8 mouse cellular contexts compared by ENCODE assay signal in the genomic region with DNA sequence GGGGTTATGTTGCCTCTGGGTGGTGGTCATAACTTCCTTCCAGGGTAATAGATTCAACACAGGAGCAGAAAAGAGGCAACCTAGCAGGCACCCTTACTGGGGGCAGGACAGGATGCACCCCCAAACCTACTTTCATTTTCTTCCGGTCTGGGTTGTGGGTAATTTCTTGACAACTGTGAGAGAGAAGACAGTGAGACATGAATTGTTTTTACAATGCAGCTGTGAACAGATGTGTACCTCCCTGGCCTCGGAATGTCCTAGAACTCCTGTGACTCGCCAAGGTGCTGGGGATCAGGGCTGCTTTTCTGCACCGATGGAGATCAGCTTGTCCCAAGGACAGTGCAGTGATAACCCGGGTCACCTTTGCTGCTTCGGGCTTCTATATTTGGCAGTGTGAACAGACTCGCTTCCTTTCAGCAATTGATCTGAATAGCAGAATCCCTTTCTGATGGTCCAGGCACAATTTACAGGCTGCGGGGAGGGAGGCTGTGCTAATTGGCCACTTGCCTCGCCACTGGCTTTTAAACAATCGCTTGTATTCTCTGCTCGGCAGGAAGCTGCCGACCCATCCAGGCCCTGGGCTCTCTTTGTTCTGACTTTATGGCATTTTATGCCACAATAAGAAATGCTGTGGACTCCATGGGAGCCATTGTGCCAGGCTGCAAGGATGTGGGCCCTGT.
DNase-seq lines count a peak whose midpoint lies in the region; ATAC-seq and TF ChIP-seq lines count a peak whose summit lies in the region.

No protein-coding gene starts in this region.

- H3K4me3 ChIP-seq in forebrain, postnatal 0 days (ENCODE audit: low read depth, low read length) = peak overlapping the region; percentile 58
- H3K4me3 ChIP-seq in left cerebral cortex, adult 2 months = peak overlapping the region; percentile 74
- H3K4me3 ChIP-seq in myocyte = no peak overlapping the region

- H3ac ChIP-seq in myocyte (ENCODE audit: control insufficient read depth, insufficient read length) = no peak overlapping the region

- no peaks in the 10 kb centered on the region for H3K79me2 ChIP-seq in myocyte (ENCODE audit: control insufficient read depth, insufficient read depth)

- TF ChIP-seq CTCF in forebrain, postnatal 0 days (IDR thresholded peaks at IDR 0.05; ENCODE audit: low read depth) = no peak
- TF ChIP-seq CTCF in left cerebral cortex, adult 2 months (IDR thresholded peaks at IDR 0.05) = no peak

- peak overlapping the region; percentile 80 for H3K9ac ChIP-seq in forebrain, postnatal 0 days

- no peak for ATAC-seq in forebrain, postnatal 0 days
- ATAC-seq in erythroid progenitor cell, adult 5-6 weeks (replicated peaks; ENCODE audit: low FRiP score, poor library complexity, severe bottlenecking) = no peak

- 5% methylated on average over 12 of the region's 12 CpGs for WGBS in forebrain, postnatal 0 days

- peaks cover 18% of the 10 kb centered on the region for H3K4me1 ChIP-seq in forebrain, postnatal 0 days (ENCODE audit: insufficient read depth)

- no peaks in the 10 kb centered on the region for H3K9me3 ChIP-seq in forebrain, postnatal 0 days (ENCODE audit: low read length)

- H3K4me2 ChIP-seq in forebrain, postnatal 0 days (ENCODE audit: low read depth) = peak overlapping the region; percentile 69
- peak overlapping the region; percentile 98 for H3K4me2 ChIP-seq in myocyte (ENCODE audit: low read depth)

- H3K27ac ChIP-seq in forebrain, postnatal 0 days (ENCODE audit: low read depth, low read length) = peak overlapping the region; percentile 88
- peak overlapping the region; percentile 90 for H3K27ac ChIP-seq in left cerebral cortex, adult 2 months

- intact Hi-C loops in left cerebral cortex, adult 2 months (cut with DNase I) = loop anchor here (2.0 to 5.0 kb wide), 3 partner anchors 58 to 548 kb away; no protein-coding TSS in a partner anchor

- H3K36me3 ChIP-seq in forebrain, postnatal 0 days (ENCODE audit: insufficient read depth) = no peaks in the 10 kb centered on the region
- H3K36me3 ChIP-seq in myocyte (ENCODE audit: control insufficient read depth, insufficient read depth) = no peaks in the 10 kb centered on the region

- no peak for TF ChIP-seq POLR2A in myocyte (IDR thresholded peaks at IDR 0.05; ENCODE audit: insufficient read length, low read depth)

- H3K27me3 ChIP-seq in forebrain, postnatal 0 days (ENCODE audit: insufficient read depth, low read length) = no peaks in the 10 kb centered on the region
- H3K27me3 ChIP-seq in myocyte (ENCODE audit: control insufficient read depth, insufficient read depth, insufficient read length) = no peaks in the 10 kb centered on the region

- peak; percentile 8 for DNase-seq in A20 (ENCODE audit: low read depth, low spot score)
- peak; percentile 63 for DNase-seq in Muller cell, postnatal 12 days (ENCODE audit: inconsistent ontology term)
- peak; percentile 51 for DNase-seq in forebrain, postnatal 0 days
- peak; percentile 21 for DNase-seq in induced T-regulatory cell, adult 2 months (ENCODE audit: low read depth)
- DNase-seq in left cerebral cortex, adult 2 months (ENCODE audit: extremely low spot score in 1 of 2, low spot score in 2 of 2) = peak in 1 of 2 experiments; percentile 28
- no peak for DNase-seq in frontal cortex, postnatal 25 days (ENCODE audit: low spot score in 2 of 2)

TF ChIP-seq in myocyte, 11 proteins besides CTCF, POLR2A, EP300 and RAD21:
- TF ChIP-seq TCF12 (IDR thresholded peaks at IDR 0.05; ENCODE audit: insufficient read depth, poor library complexity, severe bottlenecking) (no peak), MYOD1 (IDR thresholded peaks at IDR 0.05; ENCODE audit: control insufficient read depth in 1 of 3, insufficient read length in 2 of 3, low read depth in 2 of 3) (no peak), USF1 (IDR thresholded peaks at IDR 0.05; ENCODE audit: low read depth) (no peak), E2F4 (IDR thresholded peaks at IDR 0.05; ENCODE audit: insufficient read depth) (no peak), TCF3 (IDR thresholded peaks at IDR 0.05; ENCODE audit: insufficient read length, low read depth) (no peak), CEBPB (IDR thresholded peaks at IDR 0.05; ENCODE audit: insufficient read depth, poor library complexity, severe bottlenecking) (no peak), REST (IDR thresholded peaks at IDR 0.05; ENCODE audit: insufficient read depth, insufficient read length) (no peak), SRF (IDR thresholded peaks at IDR 0.05; ENCODE audit: control insufficient read depth, insufficient read length, low read depth) (no peak), MAX (IDR thresholded peaks at IDR 0.05; ENCODE audit: low read depth) (no peak), POLR2AphosphoS2 (IDR thresholded peaks at IDR 0.05; ENCODE audit: insufficient read length, low read depth) (no peak), MYOG (IDR thresholded peaks at IDR 0.05; ENCODE audit: control insufficient read depth in 1 of 3, insufficient read depth in 1 of 3, insufficient read length in 2 of 3, low read depth in 2 of 3) (no peak)

Comparison
In these comparisons a context has a peak if more than half of its experiments do, and no peak if none do; other contexts are left out.
1. DNase-seq: peak in A20 (single experiment), Muller cell, postnatal 12 days (single experiment), forebrain, postnatal 0 days (single experiment) and induced T-regulatory cell, adult 2 months (single experiment); none in frontal cortex, postnatal 25 days (0 of 2).